Mouse (Mus musculus) lung, embryonic 15.5 days (tissue): Measurements from ENCODE around the gene Fkbp6. TPM values are rescaled to one million over a fixed set of nuclear protein-coding genes. Genes with fewer than 3 reads are reported as not detected.
"Not testable (repeated sequence)": the region's sequence is repeated elsewhere in the genome, so short reads cannot be mapped to it uniquely, and the experiment has no call there.

Experiments
- ATAC-seq: fragments of 200-750 bp; cut with Nextera tagmentation; 2 replicates; pipeline ENCODE4 v1.8.0; 2017; ENCODE audit warnings: moderate number of reproducible peaks, borderline replicate concordance; ENCODE audit not compliant: low FRiP score, low TSS enrichment; ENCODE audit errors: extremely low read depth
- H3K27ac ChIP-seq: fragments of 300-500 bp; sonication (generic); 2 replicates; pipeline ENCODE4 v1.5.1; 2015; ENCODE audit warnings: moderate library complexity, mild to moderate bottlenecking, inconsistent platforms
- H3K27me3 ChIP-seq: fragments of 300-500 bp; sonication (generic); 2 replicates; pipeline ENCODE4 v1.6.1; 2015; ENCODE audit warnings: inconsistent platforms
- H3K36me3 ChIP-seq: fragments of 300-500 bp; sonication (generic); 2 replicates; pipeline ENCODE4 v1.6.1; 2015; ENCODE audit warnings: inconsistent platforms
- H3K4me1 ChIP-seq: fragments of 300-500 bp; sonication (generic); 2 replicates; pipeline ENCODE4 v1.6.1; 2015; ENCODE audit warnings: inconsistent platforms
- H3K4me2 ChIP-seq: fragments of 300-500 bp; sonication (generic); 2 replicates; pipeline ENCODE4 v1.6.1; 2015; ENCODE audit warnings: inconsistent platforms, mild to moderate bottlenecking, moderate library complexity
- H3K4me3 ChIP-seq: fragments of 300-500 bp; sonication (generic); 2 replicates; pipeline ENCODE4 v1.5.1; 2015; ENCODE audit warnings: mild to moderate bottlenecking, inconsistent platforms
- H3K9ac ChIP-seq: fragments of 300-500 bp; sonication (generic); 2 replicates; pipeline ENCODE4 v1.6.1; 2015; ENCODE audit warnings: inconsistent platforms
- H3K9me3 ChIP-seq: fragments of 300-500 bp; sonication (generic); 2 replicates; pipeline ENCODE4 v1.6.1; 2016; ENCODE audit warnings: inconsistent platforms
- WGBS: fragments of 180-500 bp; shearing (Covaris S2); methylation state at CpG from one replicate; pipeline ENCODE4 v1.1.7; 2015; 5-methylcytosine and 5-hydroxymethylcytosine counted together
- polyA plus RNA-seq: library from polyadenylated mRNA; unstranded; fragments of >200 nt; fragmentation: Nextera tagmentation; extraction: Ambion mirVana; gene quantifications from 2 replicates; pipeline ENCODE4 v1.2.1, GENCODE M21; 2015

Gene Fkbp6
- polyA plus RNA-seq, 1 experiment from 2014 or later: not detected

DNA sequence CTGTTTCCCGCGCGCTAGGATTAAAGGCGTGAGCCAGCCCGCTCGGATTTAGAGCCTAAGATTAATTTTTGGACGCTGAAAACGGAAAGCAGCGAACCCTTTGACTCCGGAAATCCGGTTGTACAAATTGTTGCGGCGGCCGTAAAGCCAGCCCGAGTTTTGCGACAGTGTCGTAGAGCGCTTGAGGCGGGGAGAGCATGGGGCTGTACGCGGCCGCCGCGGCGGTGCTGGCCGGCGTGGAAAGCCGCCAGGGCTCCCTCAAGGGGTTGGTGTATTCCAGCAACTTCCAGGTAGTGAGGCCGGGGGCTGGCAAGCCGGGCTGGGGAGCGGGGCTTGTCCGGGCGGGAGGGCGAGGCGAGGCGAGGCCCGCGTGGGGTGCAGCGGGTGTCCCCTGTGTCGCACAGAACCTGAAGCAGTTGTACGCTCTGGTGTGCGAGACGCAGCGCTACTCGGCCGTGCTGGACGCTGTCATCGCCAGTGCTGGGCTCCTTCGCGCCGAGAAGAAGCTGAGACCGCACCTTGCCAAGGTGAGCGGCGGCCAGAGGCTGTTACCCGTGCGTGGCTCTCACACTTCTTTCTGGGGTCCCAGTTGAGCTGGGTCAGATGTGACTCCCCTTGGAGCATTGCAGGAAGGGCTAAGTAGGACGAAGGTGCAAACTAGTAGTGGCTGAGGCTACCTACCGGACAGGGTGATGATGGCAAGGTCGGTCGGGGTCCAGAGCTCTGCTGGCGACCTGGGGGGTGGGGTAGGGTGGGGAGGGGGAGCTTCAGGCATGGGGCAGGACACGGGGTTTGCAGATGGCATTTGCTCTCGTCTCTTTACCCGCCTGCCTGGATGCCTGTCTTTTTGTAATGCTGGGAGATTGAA, 20.2 kb upstream of the Fkbp6 start, which contains the start of gene Nsun5:
TSS of gene Nsun5 (plus strand) at position 167 of the 868 bp plus-strand sequence.
- Histone ChIP-seq H3K4me3 (peak within 1 kb of the TSS; percentile 98), H3K9ac (peak within 1 kb of the TSS; percentile 76), H3K9me3 (no peaks in the 10 kb centered on the region), H3K36me3 (peaks cover 31% of the 10 kb centered on the region), H3K4me1 (peaks cover 15% of the 10 kb centered on the region), H3K27ac (peak within 1 kb of the TSS; percentile 91), H3K4me2 (peak within 1 kb of the TSS; percentile 79), H3K27me3 (no peaks in the 10 kb centered on the region)
- WGBS: under 1% methylated on average over 63 of the region's 64 CpGs
- ATAC-seq: peak; percentile 71; the same call in 1 of the 2 replicates

DNA sequence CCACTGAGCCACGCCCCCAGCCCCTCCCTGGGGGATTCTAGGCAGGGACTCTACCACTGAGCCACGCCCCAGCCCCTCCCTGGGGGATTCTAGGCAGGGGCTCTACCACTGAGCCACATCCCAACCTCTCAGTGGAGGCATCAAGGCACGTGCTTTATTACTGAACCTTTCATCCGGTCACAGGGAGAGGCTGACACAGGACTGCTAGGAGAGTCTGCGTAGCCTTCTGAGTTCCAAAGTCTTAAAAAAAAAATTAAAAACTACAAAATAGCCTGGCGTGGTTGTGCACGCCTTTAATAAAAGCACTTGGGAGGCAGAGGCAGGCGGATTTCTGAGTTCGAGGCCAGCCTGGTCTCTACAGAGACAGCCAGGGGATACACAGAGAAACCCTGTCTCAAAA, 19.4 kb upstream of the Fkbp6 start:
- ATAC-seq: not testable (repeated sequence)
- WGBS: 55% methylated on average over 9 of the region's 9 CpGs

DNA sequence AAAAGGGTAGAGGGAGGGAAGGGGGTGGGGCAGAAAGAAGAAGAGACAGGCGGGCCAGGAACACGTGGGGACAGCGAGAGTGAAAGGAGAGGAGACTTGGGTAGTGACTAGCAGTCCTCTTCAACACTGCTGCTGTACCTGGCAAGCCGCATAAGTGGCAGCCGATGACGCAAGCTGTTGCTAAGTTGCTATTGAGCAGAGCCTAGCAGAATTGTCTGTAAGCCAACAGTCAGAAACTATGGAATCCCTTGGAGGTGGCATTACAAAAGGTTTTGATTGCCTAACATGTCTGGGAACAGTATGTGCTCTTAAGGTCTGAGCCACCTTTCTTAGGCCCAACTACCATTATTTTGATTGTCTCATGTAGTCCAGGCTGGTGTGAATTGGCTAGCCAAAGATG, 18.5 kb upstream of the Fkbp6 start:
- H3K9me3 ChIP-seq: no peaks in the 10 kb centered on the region
- peaks cover 14% of the 10 kb centered on the region for H3K36me3 ChIP-seq
- no peaks in the 10 kb centered on the region for H3K27me3 ChIP-seq
- H3K9ac ChIP-seq: no peak overlapping the region
- H3K4me1 ChIP-seq: peaks cover 15% of the 10 kb centered on the region
- H3K4me2 ChIP-seq: no peak overlapping the region
- no peak overlapping the region for H3K27ac ChIP-seq
- no peak for ATAC-seq
- 88% methylated on average over 6 of the region's 6 CpGs for WGBS
- H3K4me3 ChIP-seq: no peak overlapping the region

More for the DNA sequence above, 19.4 kb upstream of the Fkbp6 start:
- H3K27me3 ChIP-seq, H3K9me3 ChIP-seq: not testable (repeated sequence)
- H3K36me3 ChIP-seq: peaks cover 23% of the 10 kb centered on the region
- H3K27ac ChIP-seq: peak overlapping the region; percentile 91
- peak overlapping the region; percentile 76 for H3K9ac ChIP-seq
- H3K4me2 ChIP-seq: peak overlapping the region; percentile 79
- H3K4me1 ChIP-seq: peaks cover 15% of the 10 kb centered on the region
- peak overlapping the region; percentile 98 for H3K4me3 ChIP-seq

DNA sequence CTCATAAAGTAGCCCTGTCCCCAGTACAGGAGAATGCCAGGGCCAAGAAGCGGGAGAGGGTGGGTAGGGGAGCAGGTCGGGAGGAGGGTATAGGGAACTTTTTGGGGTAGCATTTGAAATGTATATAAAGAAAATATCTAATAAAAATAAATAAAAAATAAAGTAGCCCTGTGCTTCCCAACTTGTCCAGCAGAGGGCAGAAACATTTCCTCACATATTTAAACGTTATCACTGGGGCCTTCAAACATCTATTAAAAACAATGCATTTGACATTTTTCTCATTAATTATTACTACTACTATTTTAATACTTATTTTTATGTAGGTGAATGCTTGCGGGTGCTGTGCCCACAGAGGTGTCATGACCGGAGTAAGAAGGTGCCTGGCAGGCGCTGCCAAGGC, 18.0 kb upstream of the Fkbp6 start:
- Histone ChIP-seq H3K27ac (no peak overlapping the region), H3K4me3 (no peak overlapping the region), H3K36me3 (peaks cover 12% of the 10 kb centered on the region; the same call in 1 of the 2 replicates), H3K4me1 (peaks cover 15% of the 10 kb centered on the region), H3K9ac (no peak overlapping the region), H3K4me2 (no peak overlapping the region), H3K27me3 (no peaks in the 10 kb centered on the region), H3K9me3 (no peaks in the 10 kb centered on the region)
- WGBS: 49% methylated on average over 6 of the region's 6 CpGs
- ATAC-seq: no peak

DNA sequence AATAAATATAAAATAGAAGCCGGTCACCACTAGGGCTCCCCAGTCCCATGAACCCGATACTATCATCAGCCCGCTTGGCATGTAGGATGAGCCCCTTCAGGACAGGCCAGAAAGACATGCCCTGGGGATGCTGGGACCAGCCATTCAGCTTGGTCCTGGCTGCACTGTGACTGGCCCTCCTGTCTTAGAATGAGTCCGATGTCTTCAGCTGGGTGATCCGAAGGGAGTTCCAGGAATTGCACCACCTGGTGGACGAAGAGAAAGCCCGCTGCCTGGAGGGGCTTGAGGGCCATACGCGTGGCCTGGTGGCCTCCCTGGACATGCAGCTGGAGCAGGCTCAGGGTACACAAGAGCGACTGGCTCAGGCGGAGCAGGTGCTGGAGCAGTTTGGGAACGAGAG, 13.7 kb upstream of the Fkbp6 start:
- no peak for ATAC-seq
- Histone ChIP-seq H3K27ac (no peak overlapping the region), H3K9ac (no peak overlapping the region), H3K9me3 (no peaks in the 10 kb centered on the region), H3K4me3 (no peak overlapping the region), H3K4me1 (no peaks in the 10 kb centered on the region), H3K36me3 (no peaks in the 10 kb centered on the region), H3K4me2 (no peak overlapping the region), H3K27me3 (no peaks in the 10 kb centered on the region)
- WGBS: 21% methylated on average over 12 of the region's 12 CpGs

DNA sequence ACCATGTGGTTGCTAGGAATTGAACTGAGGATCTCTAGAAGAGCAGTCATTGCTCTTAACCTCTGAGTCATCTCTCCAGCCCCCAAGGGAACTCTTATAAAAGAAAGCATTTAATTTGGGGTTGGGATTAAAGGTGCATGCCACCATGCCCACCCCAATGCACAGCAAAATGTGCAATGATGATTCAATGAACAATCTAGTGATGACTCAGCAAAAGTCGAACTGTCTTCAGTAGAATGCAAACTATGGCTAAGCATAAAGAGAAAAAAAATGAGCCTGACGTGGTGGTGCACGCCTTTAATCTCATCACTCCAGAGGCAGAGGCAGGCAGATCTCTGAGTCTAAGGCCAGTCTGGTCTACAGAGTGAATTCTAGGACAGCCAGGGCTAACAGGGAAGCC, 12.7 kb upstream of the Fkbp6 start:
- 81% methylated on average over 3 of the region's 3 CpGs for WGBS
- H3K4me3 ChIP-seq: no peak overlapping the region
- H3K9ac ChIP-seq: no peak overlapping the region
- H3K36me3 ChIP-seq: no peaks in the 10 kb centered on the region
- H3K4me2 ChIP-seq: no peak overlapping the region
- no peaks in the 10 kb centered on the region for H3K4me1 ChIP-seq
- no peak for ATAC-seq
- H3K27me3 ChIP-seq: no peaks in the 10 kb centered on the region
- H3K27ac ChIP-seq: no peak overlapping the region
- H3K9me3 ChIP-seq: no peaks in the 10 kb centered on the region

DNA sequence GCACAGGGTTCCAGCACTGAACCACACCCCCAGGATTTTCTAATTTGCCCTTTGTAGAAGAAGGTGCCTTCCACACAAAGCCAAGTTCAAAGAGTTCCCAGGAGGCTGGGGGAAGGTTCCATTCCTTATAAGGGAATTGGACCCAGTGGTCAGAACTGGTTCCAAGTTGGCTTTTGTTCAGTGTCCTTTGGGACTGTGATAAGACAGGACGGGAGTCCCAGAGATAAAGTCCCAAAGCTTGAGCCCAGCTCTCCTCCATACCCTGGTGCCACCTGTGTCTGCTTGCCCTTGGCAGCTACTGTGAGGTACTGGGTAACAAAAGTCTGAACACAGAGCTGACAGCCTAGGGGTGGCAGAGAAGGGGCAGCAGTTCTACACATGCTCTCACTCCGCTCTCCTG, 9.9 kb upstream of the Fkbp6 start:
- no peak overlapping the region for H3K27ac ChIP-seq
- no peaks in the 10 kb centered on the region for H3K36me3 ChIP-seq
- no peaks in the 10 kb centered on the region for H3K9me3 ChIP-seq
- no peaks in the 10 kb centered on the region for H3K4me1 ChIP-seq
- no peak overlapping the region for H3K4me3 ChIP-seq
- 77% methylated on average over 2 of the region's 2 CpGs for WGBS
- no peaks in the 10 kb centered on the region for H3K27me3 ChIP-seq
- no peak for ATAC-seq
- H3K9ac ChIP-seq: no peak overlapping the region
- no peak overlapping the region for H3K4me2 ChIP-seq

DNA sequence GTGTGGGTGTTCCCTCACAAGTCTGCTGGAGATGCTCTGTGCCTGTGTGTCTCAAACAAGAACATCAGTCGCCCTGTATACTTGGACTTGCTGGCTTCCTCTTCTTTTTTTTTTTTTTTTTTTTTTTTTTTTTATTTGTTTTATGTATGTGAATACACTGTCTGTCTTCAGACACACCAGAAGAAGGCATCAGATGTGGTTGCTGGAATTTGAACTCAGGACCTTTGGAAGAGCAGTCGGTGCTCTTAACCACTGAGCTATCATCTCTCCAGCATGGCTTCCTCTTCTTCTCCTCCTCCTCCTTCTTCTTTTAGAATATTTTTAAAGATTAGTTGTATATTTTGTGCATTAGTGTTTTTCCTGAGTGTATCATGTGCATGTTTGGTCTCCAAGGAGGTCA, 7.7 kb upstream of the Fkbp6 start:
- Histone ChIP-seq H3K4me2 (no peak overlapping the region), H3K9me3 (no peaks in the 10 kb centered on the region), H3K27me3 (peaks cover 14% of the 10 kb centered on the region), H3K27ac (no peak overlapping the region), H3K9ac (no peak overlapping the region), H3K36me3 (no peaks in the 10 kb centered on the region), H3K4me3 (no peak overlapping the region), H3K4me1 (no peaks in the 10 kb centered on the region)
- WGBS: 82% methylated on average over 2 of the region's 2 CpGs
- ATAC-seq: peak; percentile 75; the same call in 1 of the 2 replicates

DNA sequence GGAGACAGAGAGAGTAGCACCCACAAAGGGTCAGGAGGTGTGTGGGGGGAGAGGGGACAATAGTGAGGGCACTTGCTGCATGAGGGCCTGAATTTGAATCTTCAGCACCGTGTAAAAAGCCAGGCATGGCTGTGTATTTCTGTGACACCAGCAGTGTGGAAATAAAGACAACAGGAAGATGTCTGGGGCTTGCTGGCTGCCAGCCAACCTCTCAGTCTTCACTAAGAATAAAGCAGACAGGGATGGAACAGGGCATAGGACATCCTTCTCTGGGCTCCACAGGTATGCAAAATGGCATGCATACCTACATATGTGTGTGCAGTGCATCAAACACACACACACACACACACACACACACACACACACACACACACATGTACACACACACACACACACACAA, 6.2 kb upstream of the Fkbp6 start:
- no peak overlapping the region for H3K27ac ChIP-seq
- no peak overlapping the region for H3K9ac ChIP-seq
- H3K4me1 ChIP-seq: no peaks in the 10 kb centered on the region
- no peak for ATAC-seq
- H3K36me3 ChIP-seq: no peaks in the 10 kb centered on the region
- no peak overlapping the region for H3K4me2 ChIP-seq
- H3K9me3 ChIP-seq: no peaks in the 10 kb centered on the region
- no peak overlapping the region for H3K4me3 ChIP-seq
- WGBS: 21% methylated on average over 1 of the region's 1 CpGs
- H3K27me3 ChIP-seq: peaks cover 14% of the 10 kb centered on the region

DNA sequence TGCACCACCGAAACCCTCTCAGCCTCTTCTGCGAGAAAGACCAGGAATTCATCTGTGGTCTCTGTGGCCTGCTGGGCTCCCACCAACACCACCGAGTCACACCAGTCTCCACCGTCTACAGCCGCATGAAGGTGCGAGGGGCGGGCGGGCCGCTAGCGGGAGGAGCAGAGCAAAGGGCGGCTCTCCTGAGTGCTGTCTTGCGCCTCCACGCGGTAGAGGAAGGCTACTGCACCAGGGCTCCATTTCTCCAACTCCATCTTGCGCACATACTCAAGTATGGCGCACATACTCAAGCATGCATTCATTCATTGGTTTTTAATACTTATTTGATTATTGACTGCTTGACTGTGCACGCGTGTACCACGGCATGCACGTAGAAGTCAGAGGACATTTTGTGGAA, 3.7 kb upstream of the Fkbp6 start:
- Histone ChIP-seq H3K4me2 (no peak overlapping the region), H3K27ac (no peak overlapping the region), H3K4me3 (no peak overlapping the region), H3K36me3 (no peaks in the 10 kb centered on the region), H3K9me3 (no peaks in the 10 kb centered on the region), H3K4me1 (no peaks in the 10 kb centered on the region), H3K9ac (no peak overlapping the region), H3K27me3 (peaks cover 14% of the 10 kb centered on the region)
- ATAC-seq: no peak
- 16% methylated on average over 20 of the region's 20 CpGs for WGBS

DNA sequence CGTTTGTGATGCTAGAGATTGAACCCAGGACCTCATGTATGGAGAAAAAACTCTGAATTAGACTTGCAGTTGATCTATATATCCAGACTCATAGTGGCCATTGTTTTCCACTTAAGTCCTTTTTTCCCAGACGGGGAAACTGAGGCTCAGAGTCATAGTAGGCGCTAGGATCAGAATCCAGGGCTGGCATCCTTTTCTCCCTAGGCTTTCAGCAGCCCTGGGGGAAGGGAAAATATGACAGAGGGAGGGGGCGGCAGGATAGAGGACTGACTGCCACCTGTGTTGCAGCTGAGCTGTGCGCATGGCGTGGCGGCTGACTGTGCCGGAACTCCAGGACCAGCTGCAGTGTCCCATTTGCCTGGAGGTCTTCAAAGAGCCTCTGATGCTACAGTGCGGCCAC, 3.2 kb upstream of the Fkbp6 start, which contains the start of gene Trim50:
TSS of gene Trim50 (plus strand) at position 301 of the 400 bp plus-strand sequence.
- Histone ChIP-seq H3K36me3 (no peaks in the 10 kb centered on the region), H3K27ac (no peak within 1 kb of the TSS), H3K4me2 (no peak within 1 kb of the TSS), H3K4me1 (no peaks in the 10 kb centered on the region), H3K4me3 (no peak within 1 kb of the TSS), H3K9me3 (no peaks in the 10 kb centered on the region), H3K9ac (no peak within 1 kb of the TSS), H3K27me3 (peaks cover 14% of the 10 kb centered on the region)
- no peak for ATAC-seq
- WGBS: 48% methylated on average over 9 of the region's 9 CpGs

DNA sequence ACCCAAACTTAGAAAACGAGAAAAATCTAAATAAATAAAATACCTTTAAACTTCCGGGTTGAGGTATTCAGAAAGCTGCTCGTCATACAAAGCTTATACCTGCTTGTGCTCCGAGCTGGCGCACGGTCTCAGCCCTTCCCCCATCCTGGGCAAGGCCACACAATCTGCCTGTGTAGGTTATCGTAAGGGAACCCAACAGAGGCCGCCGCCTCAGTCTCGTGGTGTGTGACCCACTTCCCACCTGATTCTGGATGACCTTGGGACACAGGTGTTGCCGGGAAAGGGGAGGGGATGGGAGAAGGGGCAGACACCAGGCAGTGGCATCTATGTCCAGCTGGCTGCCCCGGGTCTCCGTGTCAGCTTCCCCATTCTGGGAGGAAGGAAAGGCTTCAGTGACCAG, 1.8 kb upstream of the Fkbp6 start:
- H3K4me2 ChIP-seq: no peak overlapping the region
- H3K27ac ChIP-seq: no peak overlapping the region
- ATAC-seq: no peak
- H3K9me3 ChIP-seq: no peaks in the 10 kb centered on the region
- WGBS: 76% methylated on average over 13 of the region's 13 CpGs
- no peaks in the 10 kb centered on the region for H3K36me3 ChIP-seq
- H3K4me1 ChIP-seq: no peaks in the 10 kb centered on the region
- H3K4me3 ChIP-seq: no peak overlapping the region
- peaks cover 14% of the 10 kb centered on the region for H3K27me3 ChIP-seq
- H3K9ac ChIP-seq: no peak overlapping the region
